Mouse (Mus musculus) midbrain, embryonic 14.5 days (tissue): ENCODE data around the gene Krt35. TPM values are rescaled to one million over a fixed set of nuclear protein-coding genes. Genes with fewer than 3 reads are reported as not detected.
A peak's percentile ranks its signal among the peaks of the same experiment; 100 is the strongest.

Source experiments
- ATAC-seq: fragments of 200-750 bp; cut with Nextera tagmentation; 2 replicates; pipeline ENCODE4 v1.8.0; 2017; ENCODE audit warnings: moderate number of reproducible peaks, moderate library complexity; ENCODE audit not compliant: low FRiP score, low TSS enrichment
- DNase-seq: peaks from one replicate; pipeline ENCODE4 v3.0.0-alpha.2; 2015
- H3K27ac ChIP-seq: fragments of 300-500 bp; sonication (generic); replicated peaks from 2 replicates; pipeline ENCODE4 v1.5.1; 2014; ENCODE audit warnings: mild to moderate bottlenecking, low read depth, low read length, moderate library complexity
- H3K27me3 ChIP-seq: fragments of 300-500 bp; sonication (generic); 2 replicates; pipeline ENCODE4 v1.6.1; 2014; ENCODE audit warnings: low read length, control low read depth, mixed read lengths; ENCODE audit not compliant: control insufficient read depth, insufficient read depth
- H3K36me3 ChIP-seq: fragments of 300-500 bp; sonication (generic); 2 replicates; pipeline ENCODE4 v1.6.1; 2014; ENCODE audit warnings: low read length, control low read depth; ENCODE audit not compliant: control insufficient read depth, insufficient read depth
- H3K4me1 ChIP-seq: fragments of 300-500 bp; sonication (generic); 2 replicates; pipeline ENCODE4 v1.6.1; 2014; ENCODE audit warnings: mild to moderate bottlenecking, antibody characterized with exemption, low read length, control low read depth; ENCODE audit not compliant: control insufficient read depth, insufficient read depth
- H3K4me2 ChIP-seq: fragments of 300-500 bp; sonication (generic); 2 replicates; pipeline ENCODE4 v1.6.1; 2014; ENCODE audit warnings: mild to moderate bottlenecking, low read length, moderate library complexity
- H3K4me3 ChIP-seq: fragments of 300-500 bp; sonication (generic); replicated peaks from 2 replicates; pipeline ENCODE4 v1.5.1; 2014; ENCODE audit warnings: low read depth, low read length
- H3K9ac ChIP-seq: fragments of 300-500 bp; sonication (generic); replicated peaks from 2 replicates; pipeline ENCODE4 v1.6.1; 2014; ENCODE audit warnings: mild to moderate bottlenecking, low read length, moderate library complexity
- H3K9me3 ChIP-seq: fragments of 300-500 bp; sonication (generic); 2 replicates; pipeline ENCODE4 v1.6.1; 2016; ENCODE audit warnings: low read length, control low read depth, mixed read lengths; ENCODE audit not compliant: control insufficient read depth
- WGBS: fragments of 180-500 bp; shearing (Covaris S2); extraction: QIAGEN DNeasy Blood & Tissue Kit; methylation state at CpG from one replicate; pipeline ENCODE4 v1.1.7; 2014; 5-methylcytosine and 5-hydroxymethylcytosine counted together
- polyA plus RNA-seq: library from polyadenylated mRNA; unstranded; fragments of >200 nt; fragmentation: Nextera tagmentation; extraction: Ambion mirVana; gene quantifications from 2 replicates; pipeline ENCODE4 v1.2.1, GENCODE M21; 2014

The Krt35 gene
- polyA plus RNA-seq, 1 experiment from 2014 or later: not detected

- no peaks in the 10 kb centered on the region for H3K4me1 ChIP-seq
- no peak overlapping the region for H3K9ac ChIP-seq
- no peak overlapping the region for H3K4me3 ChIP-seq
- no peaks in the 10 kb centered on the region for H3K27me3 ChIP-seq
- H3K4me2 ChIP-seq: no peak overlapping the region
- DNase-seq (no peak), ATAC-seq (no peak)
- WGBS: 68% methylated on average over 7 of the region's 7 CpGs
- no peak overlapping the region for H3K27ac ChIP-seq
- H3K9me3 ChIP-seq: no peaks in the 10 kb centered on the region
- no peaks in the 10 kb centered on the region for H3K36me3 ChIP-seq
Observed at GRCm38 (mm10) chr11:100088378-100089025, 7.5 kb downstream of the Krt35 start.

GRCm38 (mm10) chr11:100087861-100088260 lies 8.2 kb downstream of the Krt35 start, which contains the start of gene Krt32:
Krt32 (minus strand) TSS chr11:100088226.
- no peak within 1 kb of the TSS for H3K27ac ChIP-seq
- no peak within 1 kb of the TSS for H3K4me2 ChIP-seq
- H3K4me3 ChIP-seq: no peak within 1 kb of the TSS
- H3K4me1 ChIP-seq: no peaks in the 10 kb centered on the region
- no peaks in the 10 kb centered on the region for H3K36me3 ChIP-seq
- no peak within 1 kb of the TSS for H3K9ac ChIP-seq
- H3K9me3 ChIP-seq: no peaks in the 10 kb centered on the region
- DNase-seq (no peak), ATAC-seq (no peak)
- H3K27me3 ChIP-seq: no peaks in the 10 kb centered on the region
- WGBS: 96% methylated on average over 10 of the region's 10 CpGs

GRCm38 (mm10) chr11:100073873-100074272 lies 22.2 kb downstream of the Krt35 start:
- DNase-seq (no peak), ATAC-seq (no peak)
- no peak overlapping the region for H3K27ac ChIP-seq
- H3K36me3 ChIP-seq: no peaks in the 10 kb centered on the region
- H3K27me3 ChIP-seq: no peaks in the 10 kb centered on the region
- no peaks in the 10 kb centered on the region for H3K9me3 ChIP-seq
- H3K4me2 ChIP-seq: no peak overlapping the region
- 53% methylated on average over 1 of the region's 1 CpGs for WGBS
- H3K9ac ChIP-seq: no peak overlapping the region
- H3K4me3 ChIP-seq: no peak overlapping the region
- H3K4me1 ChIP-seq: no peaks in the 10 kb centered on the region

- no peak overlapping the region for H3K9ac ChIP-seq
- no peak overlapping the region for H3K4me3 ChIP-seq
- no peak for ATAC-seq
- no peak overlapping the region for H3K27ac ChIP-seq
- 91% methylated on average over 17 of the region's 17 CpGs for WGBS
- no peaks in the 10 kb centered on the region for H3K9me3 ChIP-seq
- H3K27me3 ChIP-seq: no peaks in the 10 kb centered on the region
- no peaks in the 10 kb centered on the region for H3K36me3 ChIP-seq
- no peak for DNase-seq
- H3K4me1 ChIP-seq: no peaks in the 10 kb centered on the region
- H3K4me2 ChIP-seq: no peak overlapping the region
Observed at GRCm38 (mm10) chr11:100067293-100068036, 28.6 kb downstream of the Krt35 start.

GRCm38 (mm10) chr11:100066236-100067010 lies 29.6 kb downstream of the Krt35 start:
- Histone ChIP-seq H3K27me3 (no peaks in the 10 kb centered on the region), H3K4me3 (no peak overlapping the region), H3K4me1 (no peaks in the 10 kb centered on the region), H3K9ac (no peak overlapping the region), H3K36me3 (no peaks in the 10 kb centered on the region), H3K4me2 (no peak overlapping the region), H3K27ac (no peak overlapping the region), H3K9me3 (no peaks in the 10 kb centered on the region)
- no peak for ATAC-seq
- DNase-seq: peak; percentile 27
- 45% methylated on average over 12 of the region's 12 CpGs for WGBS

GRCm38 (mm10) chr11:100058875-100059274 lies 37.2 kb downstream of the Krt35 start:
- H3K4me1 ChIP-seq: no peaks in the 10 kb centered on the region
- H3K27ac ChIP-seq: no peak overlapping the region
- H3K27me3 ChIP-seq: no peaks in the 10 kb centered on the region
- WGBS: 75% methylated on average over 8 of the region's 8 CpGs
- H3K36me3 ChIP-seq: no peaks in the 10 kb centered on the region
- no peak overlapping the region for H3K4me2 ChIP-seq
- ATAC-seq (no peak), DNase-seq (peak; percentile 10)
- H3K9ac ChIP-seq: no peak overlapping the region
- H3K4me3 ChIP-seq: no peak overlapping the region
- H3K9me3 ChIP-seq: no peaks in the 10 kb centered on the region

GRCm38 (mm10) chr11:100055686-100056655 lies 40.1 kb downstream of the Krt35 start:
- 83% methylated on average over 9 of the region's 9 CpGs for WGBS
- DNase-seq (no peak), ATAC-seq (no peak)
- Histone ChIP-seq H3K4me1 (no peaks in the 10 kb centered on the region), H3K4me3 (no peak overlapping the region), H3K27ac (no peak overlapping the region), H3K9ac (no peak overlapping the region), H3K9me3 (no peaks in the 10 kb centered on the region), H3K27me3 (no peaks in the 10 kb centered on the region), H3K4me2 (no peak overlapping the region), H3K36me3 (no peaks in the 10 kb centered on the region)

GRCm38 (mm10) chr11:100050451-100050850 lies 45.6 kb downstream of the Krt35 start, which contains the start of gene Krt31:
Krt31 (minus strand) TSS chr11:100050551.
- no peak for ATAC-seq
- no peaks in the 10 kb centered on the region for H3K27me3 ChIP-seq
- no peaks in the 10 kb centered on the region for H3K4me1 ChIP-seq
- H3K4me3 ChIP-seq: no peak within 1 kb of the TSS
- DNase-seq: no peak
- 82% methylated on average over 3 of the region's 3 CpGs for WGBS
- H3K4me2 ChIP-seq: no peak within 1 kb of the TSS
- H3K36me3 ChIP-seq: no peaks in the 10 kb centered on the region
- H3K9me3 ChIP-seq: no peaks in the 10 kb centered on the region
- no peak within 1 kb of the TSS for H3K27ac ChIP-seq
- no peak within 1 kb of the TSS for H3K9ac ChIP-seq
